In genomic region chr7:65348540-65348939, GRCm38 (mm10) we compare ENCODE assay signal across 31 mouse cellular contexts.
"Had no signal": no experiment of that assay in that cellular context is flagged by ENCODE, and none has a peak within 500 bp of the region (broad histone marks: within the 10 kb centered on the region; RNA-seq: fewer than 3 reads in every experiment).

No protein-coding gene starts in this region.

- H3K9ac ChIP-seq: limb, embryonic 12.5 days; limb, embryonic 13.5 days; limb, embryonic 15.5 days; liver, embryonic 12.5 days; liver, embryonic 13.5 days; liver, embryonic 14.5 days; liver, embryonic 15.5 days; lung, embryonic 14.5 days; lung, embryonic 15.5 days; midbrain, embryonic 12.5 days; midbrain, embryonic 13.5 days; midbrain, embryonic 15.5 days had no signal

- H3K4me2 ChIP-seq: limb, embryonic 12.5 days; limb, embryonic 13.5 days; limb, embryonic 15.5 days; liver, embryonic 11.5 days; liver, embryonic 12.5 days; liver, embryonic 13.5 days; liver, embryonic 15.5 days; lung, embryonic 14.5 days; lung, embryonic 15.5 days; midbrain, embryonic 11.5 days; midbrain, embryonic 12.5 days; midbrain, embryonic 13.5 days; midbrain, embryonic 15.5 days had no signal

- DNase-seq: left cerebral cortex, postnatal 4 days; liver; liver, embryonic 13.5 days; lung, adult 18-20 months; lung, adult 2 months; lung, embryonic 14.5 days; lung, postnatal 10 days; lung, postnatal 14 days; lung, postnatal 36 days; lung, postnatal 4 days; midbrain, embryonic 14.5 days had no signal

- H3K9me3 ChIP-seq: limb, embryonic 10.5 days; limb, embryonic 12.5 days; limb, embryonic 13.5 days; limb, embryonic 15.5 days; liver, embryonic 12.5 days; liver, embryonic 13.5 days; liver, embryonic 15.5 days; lung, embryonic 15.5 days; megakaryocyte, embryonic 14.5 days; midbrain, embryonic 10.5 days; midbrain, embryonic 12.5 days; midbrain, embryonic 13.5 days; midbrain, embryonic 15.5 days had no signal

- H3K27ac ChIP-seq: left cerebral cortex, adult 2 months; limb, embryonic 10.5 days; limb, embryonic 12.5 days; limb, embryonic 13.5 days; limb, embryonic 15.5 days; liver, embryonic 12.5 days; liver, embryonic 13.5 days; liver, embryonic 14.5 days; liver, embryonic 15.5 days; lung, embryonic 15.5 days; macrophage; midbrain, embryonic 10.5 days; midbrain, embryonic 12.5 days; midbrain, embryonic 13.5 days; midbrain, embryonic 15.5 days had no signal

- H3K36me3 ChIP-seq: limb, embryonic 10.5 days; limb, embryonic 12.5 days; limb, embryonic 13.5 days; limb, embryonic 15.5 days; liver, embryonic 12.5 days; liver, embryonic 13.5 days; liver, embryonic 15.5 days; lung, embryonic 15.5 days; midbrain, embryonic 10.5 days; midbrain, embryonic 12.5 days; midbrain, embryonic 13.5 days; midbrain, embryonic 15.5 days had no signal

- ATAC-seq: liver, embryonic 12.5 days; lung, postnatal 0 days; midbrain, embryonic 13.5 days; midbrain, embryonic 15.5 days; midbrain, embryonic 16.5 days had no signal

- H3K27me3 ChIP-seq: limb, embryonic 12.5 days; limb, embryonic 13.5 days; limb, embryonic 15.5 days; liver, embryonic 12.5 days; liver, embryonic 13.5 days; liver, embryonic 15.5 days; lung, embryonic 15.5 days; megakaryocyte, embryonic 14.5 days; midbrain, embryonic 12.5 days; midbrain, embryonic 13.5 days; midbrain, embryonic 15.5 days had no signal

- H3K4me1 ChIP-seq: limb, embryonic 15.5 days; liver, embryonic 15.5 days; lung, embryonic 15.5 days; midbrain, embryonic 10.5 days; midbrain, embryonic 12.5 days; midbrain, embryonic 13.5 days; midbrain, embryonic 15.5 days had no signal

- H3K4me3 ChIP-seq: left cerebral cortex, adult 2 months; limb, embryonic 10.5 days; limb, embryonic 12.5 days; limb, embryonic 13.5 days; limb, embryonic 15.5 days; liver, embryonic 12.5 days; liver, embryonic 13.5 days; liver, embryonic 15.5 days; lung, embryonic 15.5 days; megakaryocyte, embryonic 14.5 days; midbrain, embryonic 10.5 days; midbrain, embryonic 12.5 days; midbrain, embryonic 13.5 days; midbrain, embryonic 15.5 days; myocyte had no signal
